Mouse (Mus musculus) kidney, adult 2 months (tissue): ENCODE measurements around the gene Kcnip4. TPM values are rescaled to one million over a fixed set of nuclear protein-coding genes. Genes with fewer than 3 reads are reported as not detected.

Experiments used
- DNase-seq: peaks from one replicate; pipeline ENCODE4 v3.0.0; 2021
- H3K27ac ChIP-seq: fragments of 200-500 bp; 2 replicates; pipeline ENCODE4 v1.5.1; 2012; ENCODE audit warnings: low read depth, low read length, control low read depth, inconsistent platforms; ENCODE audit not compliant: insufficient read depth
- H3K27me3 ChIP-seq: fragments of 200-500 bp; replicated peaks from 2 replicates; pipeline ENCODE4 v1.6.1; 2012; ENCODE audit warnings: mild to moderate bottlenecking, moderate library complexity, low read length, inconsistent platforms; ENCODE audit not compliant: control insufficient read depth, insufficient read depth
- H3K36me3 ChIP-seq: fragments of 200-500 bp; 2 replicates; pipeline ENCODE4 v1.6.1; 2012; ENCODE audit warnings: mild to moderate bottlenecking, moderate library complexity, low read length, inconsistent platforms; ENCODE audit not compliant: control insufficient read depth, insufficient read depth
- H3K4me1 ChIP-seq: fragments of 200-500 bp; 2 replicates; pipeline ENCODE4 v1.6.1; 2011; ENCODE audit warnings: low read length; ENCODE audit not compliant: control insufficient read depth, insufficient read depth
- H3K4me3 ChIP-seq: fragments of 200-500 bp; 2 replicates; pipeline ENCODE4 v1.5.1; 2011; ENCODE audit warnings: mild to moderate bottlenecking, low read depth, low read length, control low read depth; ENCODE audit not compliant: insufficient read depth
- CTCF ChIP-seq: fragments of 200-500 bp; conservative IDR thresholded peaks from 2 replicates; pipeline ENCODE4 v1.5.1; 2011; ENCODE audit warnings: low read depth, mild to moderate bottlenecking, control low read depth, low read length, moderate library complexity, mixed read lengths; ENCODE audit not compliant: insufficient read depth, insufficient read length
- POLR2A ChIP-seq: fragments of 200-500 bp; IDR thresholded peaks from one replicate; pipeline ENCODE4 v1.6.1; 2011; ENCODE audit warnings: low read depth, low read length, control low read depth
- WGBS: fragments of 180-500 bp; shearing (Covaris S2); methylation state at CpG from one replicate; pipeline ENCODE4 v1.1.7; 2018; 5-methylcytosine and 5-hydroxymethylcytosine counted together
- polyA plus RNA-seq: library from polyadenylated mRNA; depleted of rRNA; stranded (reverse); fragments of >200 nt; gene quantifications from 2 replicates; pipeline ENCODE4 v1.2.3, GENCODE M21; 2012

The Kcnip4 gene
- polyA plus RNA-seq, 1 experiment: 0.13 TPM

GRCm38 (mm10) chr5:49450876-49451275 is 73.8 kb downstream of the Kcnip4 start:
- DNase-seq: no peak
- WGBS: 70% methylated on average over 3 of the region's 3 CpGs
- Histone ChIP-seq H3K4me3 (no peak overlapping the region), H3K36me3 (no peaks in the 10 kb centered on the region), H3K27ac (no peak overlapping the region), H3K27me3 (no peaks in the 10 kb centered on the region; the same call in 1 of the 2 replicates), H3K4me1 (no peaks in the 10 kb centered on the region)
- TF ChIP-seq CTCF (no peak), POLR2A (no peak)

- H3K27me3 ChIP-seq: no peaks in the 10 kb centered on the region
- no peaks in the 10 kb centered on the region for H3K36me3 ChIP-seq
- no peaks in the 10 kb centered on the region for H3K4me1 ChIP-seq
- WGBS: 16% methylated on average over 2 of the region's 2 CpGs
- no peak overlapping the region for H3K4me3 ChIP-seq
- no peak for DNase-seq
- TF ChIP-seq CTCF: no peak
- no peak for TF ChIP-seq POLR2A
- no peak overlapping the region for H3K27ac ChIP-seq
Observed at GRCm38 (mm10) chr5:49437236-49437635, 87.5 kb downstream of the Kcnip4 start.

- Histone ChIP-seq H3K36me3 (no peaks in the 10 kb centered on the region), H3K27ac (no peak overlapping the region), H3K27me3 (no peaks in the 10 kb centered on the region; the same call in 1 of the 2 replicates), H3K4me3 (no peak overlapping the region), H3K4me1 (no peaks in the 10 kb centered on the region)
- no peak for TF ChIP-seq CTCF
- no peak for TF ChIP-seq POLR2A
- no peak for DNase-seq
Observed at GRCm38 (mm10) chr5:49427689-49428088, 97.0 kb downstream of the Kcnip4 start.

GRCm38 (mm10) chr5:49419707-49420106 is 105.0 kb downstream of the Kcnip4 start:
- no peaks in the 10 kb centered on the region for H3K36me3 ChIP-seq
- no peak overlapping the region for H3K4me3 ChIP-seq
- DNase-seq: no peak
- H3K27me3 ChIP-seq: no peaks in the 10 kb centered on the region
- H3K27ac ChIP-seq: no peak overlapping the region
- H3K4me1 ChIP-seq: no peaks in the 10 kb centered on the region
- TF ChIP-seq POLR2A: no peak
- TF ChIP-seq CTCF: no peak

GRCm38 (mm10) chr5:49408351-49408750 is 116.4 kb downstream of the Kcnip4 start:
- no peak for DNase-seq
- Histone ChIP-seq H3K36me3 (no peaks in the 10 kb centered on the region), H3K27me3 (no peaks in the 10 kb centered on the region), H3K4me1 (no peaks in the 10 kb centered on the region), H3K4me3 (no peak overlapping the region), H3K27ac (no peak overlapping the region)
- TF ChIP-seq POLR2A (no peak), CTCF (no peak)
- 67% methylated on average over 1 of the region's 1 CpGs for WGBS

- Histone ChIP-seq H3K36me3 (no peaks in the 10 kb centered on the region), H3K27ac (no peak overlapping the region), H3K4me3 (no peak overlapping the region), H3K27me3 (no peaks in the 10 kb centered on the region), H3K4me1 (no peaks in the 10 kb centered on the region)
- DNase-seq: peak; percentile 33
- WGBS: 27% methylated on average over 3 of the region's 3 CpGs
- TF ChIP-seq CTCF: no peak
- TF ChIP-seq POLR2A: no peak
Observed at GRCm38 (mm10) chr5:49370543-49371076, 154.1 kb downstream of the Kcnip4 start.

- Histone ChIP-seq H3K36me3 (no peaks in the 10 kb centered on the region), H3K4me1 (no peaks in the 10 kb centered on the region), H3K4me3 (no peak overlapping the region), H3K27me3 (no peaks in the 10 kb centered on the region), H3K27ac (no peak overlapping the region)
- WGBS: 45% methylated on average over 13 of the region's 13 CpGs
- peak; percentile 33 for DNase-seq
- TF ChIP-seq POLR2A (no peak), CTCF (peak; percentile 31)
Observed at GRCm38 (mm10) chr5:49368636-49369423, 155.9 kb downstream of the Kcnip4 start.

- H3K27ac ChIP-seq: no peak overlapping the region
- no peaks in the 10 kb centered on the region for H3K27me3 ChIP-seq
- DNase-seq: no peak
- H3K4me1 ChIP-seq: no peaks in the 10 kb centered on the region
- TF ChIP-seq POLR2A (no peak), CTCF (no peak)
- no peak overlapping the region for H3K4me3 ChIP-seq
- H3K36me3 ChIP-seq: no peaks in the 10 kb centered on the region
- WGBS: 59% methylated on average over 3 of the region's 3 CpGs
Observed at GRCm38 (mm10) chr5:49356381-49356780, 168.3 kb downstream of the Kcnip4 start.
